Mouse (Mus musculus) liver, adult 2 months (tissue): ENCODE results near the gene Tead2.

Experiments
- CTCF ChIP-seq: fragments of 200-500 bp; IDR thresholded peaks from 2 replicates; pipeline ENCODE4 v1.5.1; 2011; ENCODE audit warnings: low read depth, low read length, control low read depth
- POLR2A ChIP-seq: fragments of 200-500 bp; IDR thresholded peaks from 2 replicates; pipeline ENCODE4 v1.6.1; 2011; ENCODE audit warnings: low read length, control low read depth; ENCODE audit not compliant: insufficient read depth; ENCODE audit errors: extremely low read depth

DNA sequence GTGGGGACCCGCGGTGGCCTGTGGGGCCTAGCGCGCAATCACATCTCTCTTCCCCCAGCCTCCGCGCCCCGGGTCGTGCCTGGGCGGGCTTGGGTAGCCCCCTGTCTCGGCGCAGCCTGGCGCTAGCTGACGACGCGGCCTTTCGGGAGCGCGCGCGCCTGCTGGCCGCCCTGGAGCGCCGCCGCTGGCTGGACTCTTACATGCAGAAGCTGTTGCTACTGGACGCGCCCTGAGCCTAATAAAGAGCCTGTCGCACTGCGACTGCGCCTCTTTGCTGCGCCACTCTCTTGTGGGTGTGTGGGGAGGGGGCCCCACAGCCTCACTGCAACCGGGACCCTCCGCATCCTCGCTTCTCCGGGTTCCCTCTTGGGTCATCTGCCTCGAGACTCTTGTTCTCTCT lies 34.0 kb upstream of the Tead2 start:
- TF ChIP-seq CTCF (no peak), POLR2A (no peak)
